Mouse (Mus musculus): ENCODE measurements around the gene 4933428G20Rik.

4933428G20Rik gene

DNA sequence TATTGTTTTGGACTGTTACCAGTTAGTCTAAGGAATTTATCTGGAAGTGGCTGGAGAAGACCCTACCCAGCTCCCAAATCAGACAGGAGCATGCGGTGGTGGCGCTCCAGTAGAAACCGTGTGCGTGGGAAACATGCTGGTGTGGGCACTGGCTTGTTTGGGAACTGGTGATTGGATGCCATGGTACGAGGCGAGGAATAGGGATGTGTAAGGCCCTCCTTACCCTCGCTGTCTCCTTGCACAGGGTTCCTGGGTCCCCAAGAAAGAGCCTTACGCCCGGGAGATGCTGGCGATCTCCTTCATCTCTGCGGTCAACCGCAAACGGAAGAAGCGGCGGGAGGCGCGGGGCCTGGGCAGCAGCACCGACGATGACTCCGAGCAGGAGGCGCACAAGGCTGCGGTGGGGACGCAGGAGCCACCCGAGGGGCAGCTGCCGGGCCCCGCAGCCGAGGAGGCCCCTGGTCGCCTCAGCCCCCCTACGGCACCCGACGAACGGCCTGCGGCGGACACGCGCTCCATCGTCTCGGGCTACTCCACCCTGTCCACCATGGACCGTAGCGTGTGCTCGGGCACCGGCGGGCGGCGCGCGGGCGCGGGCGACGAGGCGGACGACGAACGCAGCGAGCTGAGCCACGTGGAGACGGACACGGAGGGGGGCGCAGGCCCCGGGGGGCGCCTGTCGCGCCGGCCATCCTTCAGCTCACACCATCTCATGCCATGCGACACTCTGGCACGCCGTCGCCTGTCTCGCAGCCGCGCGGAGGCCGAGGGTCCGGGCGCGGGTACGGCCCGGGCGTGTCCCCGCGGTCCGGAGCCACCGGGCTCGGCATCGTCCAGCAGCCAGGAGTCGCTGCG lies at the start of gene 4933428G20Rik:
4933428G20Rik (minus strand) TSS at position 476 of the 855 bp plus-strand sequence.
- DNase-seq: no peak

DNA sequence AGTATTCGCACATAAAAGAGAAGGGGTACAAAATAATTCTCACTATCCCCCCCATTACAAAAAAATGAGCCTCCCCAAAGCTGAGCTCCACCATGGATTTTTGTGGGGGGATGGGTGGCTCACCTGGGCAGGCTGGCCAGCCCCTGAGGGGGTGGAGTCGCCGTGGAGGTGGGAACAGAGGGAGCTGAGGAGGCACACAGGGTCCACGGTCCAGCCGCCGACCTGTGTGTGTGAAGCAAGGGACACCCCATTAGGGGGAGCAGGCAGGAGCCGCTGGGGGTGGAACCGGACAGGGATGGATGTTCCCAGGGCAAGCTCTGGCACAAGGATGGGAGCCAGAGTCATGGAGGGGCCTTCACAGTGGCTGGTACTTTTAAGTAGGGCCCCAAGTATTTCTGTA lies 48.6 kb upstream of the 4933428G20Rik start:
- no peak for DNase-seq

DNA sequence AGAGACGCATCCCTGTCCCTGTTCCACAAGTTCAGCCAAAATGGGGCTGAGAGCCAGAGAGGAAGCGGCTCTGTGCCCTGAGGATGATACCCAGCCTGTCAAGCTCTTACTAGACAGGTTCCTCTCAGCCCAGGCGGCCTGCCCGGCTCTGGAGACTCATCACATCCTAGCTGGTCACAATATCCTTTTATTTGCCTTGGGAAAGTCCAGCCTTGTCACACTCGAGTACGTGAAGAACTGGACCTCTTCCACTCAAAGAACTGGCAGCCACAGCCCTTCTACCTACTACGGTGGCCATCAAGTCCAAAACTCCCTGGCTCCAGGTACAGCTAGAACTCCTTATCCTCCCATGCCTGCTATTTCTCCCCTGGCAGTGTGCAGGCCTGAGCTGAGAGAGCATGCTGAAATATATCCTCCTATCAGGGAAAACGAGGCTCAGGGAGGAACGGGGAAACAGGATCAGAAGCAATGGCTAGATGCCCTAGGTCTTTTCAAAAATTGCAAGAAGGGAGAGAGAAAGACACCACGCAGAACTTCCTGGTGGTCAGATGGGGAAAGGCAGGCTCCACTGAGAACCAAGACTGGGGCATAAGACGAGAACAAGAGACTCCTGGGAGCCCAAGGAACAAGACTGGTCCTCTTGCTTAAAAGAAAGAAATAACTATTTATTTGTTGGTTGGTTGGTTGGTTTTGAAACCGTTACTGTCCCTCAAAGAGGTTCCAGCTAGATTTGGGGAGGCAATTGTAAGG lies 48.0 kb upstream of the 4933428G20Rik start:
- DNase-seq: no peak

DNA sequence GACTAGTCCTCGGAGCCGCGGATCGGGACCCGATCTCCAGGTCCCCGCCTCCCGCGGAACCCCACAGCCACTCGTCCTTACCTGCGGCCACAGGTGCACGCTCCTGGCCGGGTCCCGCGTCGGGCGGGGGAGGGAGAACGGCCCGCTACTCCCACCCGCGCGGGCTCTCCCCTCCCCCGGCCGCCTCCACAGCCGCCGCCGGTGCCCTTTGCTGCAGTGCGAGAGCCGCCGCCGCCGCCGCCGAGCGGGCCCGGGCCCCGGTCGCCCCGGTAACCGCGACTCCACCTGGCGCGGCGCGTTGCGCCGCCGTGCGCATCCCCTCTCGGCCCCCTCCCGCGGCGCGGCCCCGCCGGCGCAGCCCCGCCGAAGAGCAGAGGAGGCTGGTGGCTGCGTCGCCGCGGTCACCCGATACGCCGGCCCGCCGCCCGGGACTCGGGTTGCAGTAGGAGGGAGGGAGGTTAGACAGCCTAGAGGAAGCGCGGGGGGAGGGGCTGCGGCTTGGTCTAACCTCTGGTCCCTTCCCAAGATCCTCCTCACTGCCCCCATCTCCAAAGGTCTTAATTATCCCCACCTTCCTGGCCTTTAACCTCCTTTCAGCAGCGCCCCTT lies 46.8 kb upstream of the 4933428G20Rik start:
- DNase-seq: peak in 1 of 2 experiments; percentile 13

DNA sequence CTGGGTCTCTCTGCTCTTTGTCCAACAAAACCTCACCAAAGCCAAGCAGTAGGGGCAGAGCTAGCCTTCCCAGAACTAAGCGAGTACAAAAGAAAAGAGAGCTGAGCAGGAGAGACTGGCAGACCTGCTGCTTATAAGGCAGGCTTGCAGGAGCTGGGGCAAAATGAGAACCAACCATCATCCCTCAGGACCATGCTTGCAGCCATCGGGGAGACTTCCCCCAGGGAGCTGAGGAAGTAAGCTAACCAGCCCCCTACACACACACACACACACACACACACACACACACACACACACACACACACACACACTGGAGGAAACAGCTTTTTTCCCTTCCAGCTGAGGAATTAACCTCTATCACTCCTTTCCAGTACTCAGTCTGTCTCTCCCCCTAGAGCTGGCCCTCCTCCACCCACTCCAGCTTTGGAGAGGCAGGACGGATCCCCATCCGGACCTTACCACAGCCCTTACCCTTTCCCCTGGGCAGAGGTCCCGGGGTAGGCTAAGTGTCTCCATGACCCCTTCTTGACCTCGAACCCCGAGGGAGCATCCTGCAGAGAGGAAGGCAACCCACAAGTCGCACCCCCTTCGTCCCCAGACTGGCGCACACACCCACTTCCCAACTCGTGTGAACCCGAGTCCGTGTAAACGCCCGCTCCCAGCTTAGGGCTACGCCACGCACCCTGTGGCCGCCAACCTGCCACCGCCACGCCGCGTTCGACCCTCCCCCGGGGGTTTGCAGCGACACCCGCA lies 45.8 kb upstream of the 4933428G20Rik start:
- DNase-seq: peak in 1 of 2 experiments; percentile 8

DNA sequence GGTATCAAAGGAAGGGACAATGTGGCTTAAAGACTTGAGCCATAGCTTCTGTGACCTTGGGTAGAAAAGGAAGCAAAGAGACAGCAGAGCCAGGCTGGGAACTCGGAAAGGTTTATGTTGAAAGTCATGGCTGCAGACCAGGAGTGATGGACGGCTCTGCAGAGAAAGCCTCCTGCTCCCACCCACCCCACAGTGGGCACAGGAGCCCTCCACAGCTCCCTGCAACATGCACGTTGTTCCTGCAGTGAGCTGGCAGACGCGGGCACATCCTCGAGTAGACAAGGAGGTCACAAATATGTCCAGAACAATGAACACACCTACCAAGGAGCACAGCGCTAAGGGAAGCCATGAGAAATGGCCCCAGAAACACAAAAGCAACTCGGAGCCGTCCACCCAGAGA lies 43.7 kb upstream of the 4933428G20Rik start:
- no peak for DNase-seq

DNA sequence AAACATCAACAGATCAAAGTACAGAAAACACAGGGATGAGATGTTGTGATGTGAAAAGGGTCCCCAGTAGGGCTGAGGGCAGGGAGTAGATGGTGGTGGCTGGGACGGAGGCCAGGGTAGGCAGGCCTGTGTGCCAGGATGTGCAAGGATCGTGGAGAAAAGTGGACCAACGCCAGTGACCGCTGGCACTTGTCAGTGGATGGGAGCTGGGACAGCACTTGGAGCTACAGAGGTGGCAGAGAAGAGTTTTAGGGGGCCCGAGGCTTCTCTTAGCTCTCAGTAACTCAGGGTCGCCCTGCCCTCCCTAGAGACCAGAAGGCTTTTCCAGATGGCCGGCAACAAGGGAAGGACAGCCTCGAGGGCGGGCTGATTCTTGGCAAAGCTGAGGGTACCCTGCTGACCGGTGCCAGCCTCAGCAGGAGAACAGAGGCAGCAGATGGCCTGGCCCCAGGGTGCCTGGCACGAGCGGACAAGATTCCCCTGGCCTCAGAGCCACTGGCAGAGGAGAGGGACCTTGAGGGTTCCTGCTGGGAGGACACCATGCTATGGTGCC lies 43.1 kb upstream of the 4933428G20Rik start:
- DNase-seq: no peak

DNA sequence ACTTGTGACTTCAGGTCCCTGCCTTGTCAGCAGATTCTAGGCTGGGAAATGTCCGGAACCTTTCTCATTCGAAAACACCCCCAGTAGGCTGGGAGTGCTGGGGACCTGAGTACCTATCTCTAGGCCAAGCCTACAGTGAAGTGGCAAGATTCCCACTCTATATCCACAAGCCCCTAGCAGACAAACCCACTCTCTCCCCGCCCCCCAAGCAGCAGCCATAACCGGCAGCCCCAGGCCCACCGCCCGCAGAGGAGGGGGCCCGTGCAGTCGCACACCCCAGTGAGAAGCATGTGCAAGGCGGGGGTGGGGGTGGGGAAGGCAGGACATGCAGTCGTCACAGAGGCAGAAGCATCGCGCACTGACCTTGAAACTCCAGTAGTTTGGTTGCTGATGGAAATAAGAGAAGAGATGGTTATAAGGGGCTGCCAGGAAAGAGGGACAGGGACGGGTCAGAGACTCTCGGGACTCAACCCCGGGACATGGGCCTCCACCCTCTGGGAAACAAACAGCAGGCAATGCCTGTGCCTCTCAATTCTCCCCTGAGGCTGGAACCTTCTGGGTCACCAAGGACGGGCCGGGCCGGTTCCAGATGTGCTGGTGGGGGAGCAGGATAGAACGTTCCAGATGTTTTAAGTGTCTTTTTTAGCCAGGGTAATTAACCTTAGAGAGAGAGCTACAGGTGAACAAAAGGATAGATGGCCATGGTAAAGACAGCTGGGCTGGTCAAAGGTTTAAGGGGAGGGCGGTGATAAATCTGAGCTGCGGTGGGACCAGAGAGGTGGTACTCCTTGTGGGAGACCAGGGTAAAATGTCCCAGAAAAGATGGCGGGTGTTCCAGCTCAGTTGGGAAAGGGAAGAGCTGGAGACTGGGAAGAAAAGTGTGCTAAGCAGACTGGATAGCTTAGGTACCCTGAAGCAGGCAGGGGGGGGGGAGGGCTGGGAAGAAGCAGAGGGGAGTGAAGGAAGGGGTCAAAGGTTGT lies 42.3 kb upstream of the 4933428G20Rik start:
- no peak for DNase-seq

DNA sequence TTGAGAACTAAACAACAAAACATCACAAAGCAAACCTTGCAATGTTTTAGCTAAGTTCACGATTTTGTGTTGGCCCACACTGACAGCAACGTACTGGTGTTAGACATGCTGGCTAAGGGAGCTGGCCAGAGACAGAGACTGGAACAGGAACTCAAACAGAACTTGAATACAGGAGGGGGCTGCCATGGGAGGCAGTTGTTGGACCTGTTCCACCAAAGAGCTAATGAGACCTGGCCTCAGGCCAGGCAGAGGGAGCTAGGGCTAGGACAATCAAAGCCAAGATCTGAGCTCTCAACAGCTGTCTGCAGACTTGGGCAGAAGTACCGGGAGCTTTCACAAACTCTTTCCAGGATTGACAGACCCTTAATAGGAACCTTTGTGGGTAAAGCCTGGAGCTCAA lies 40.5 kb upstream of the 4933428G20Rik start:
- DNase-seq: no peak

DNA sequence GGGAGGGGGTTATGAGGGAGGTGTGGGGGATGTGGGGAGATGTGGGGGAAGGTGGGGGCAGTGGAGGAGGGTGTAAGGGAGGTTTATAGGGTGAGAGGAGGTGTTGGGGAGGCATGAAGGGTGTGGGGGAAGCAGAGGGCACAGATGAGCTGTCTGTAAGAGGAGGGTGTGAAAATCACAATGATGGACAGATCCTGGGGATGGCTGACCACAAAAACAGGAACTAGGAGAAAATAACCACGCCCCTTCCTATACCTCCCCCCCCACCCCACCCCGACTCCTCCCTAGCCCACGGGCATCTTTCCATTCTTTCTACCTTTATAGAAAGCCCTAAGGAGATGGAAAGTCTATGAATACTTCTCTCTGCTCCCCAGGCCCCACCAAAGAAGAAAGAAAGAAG lies 40.0 kb upstream of the 4933428G20Rik start:
- no peak for DNase-seq

DNA sequence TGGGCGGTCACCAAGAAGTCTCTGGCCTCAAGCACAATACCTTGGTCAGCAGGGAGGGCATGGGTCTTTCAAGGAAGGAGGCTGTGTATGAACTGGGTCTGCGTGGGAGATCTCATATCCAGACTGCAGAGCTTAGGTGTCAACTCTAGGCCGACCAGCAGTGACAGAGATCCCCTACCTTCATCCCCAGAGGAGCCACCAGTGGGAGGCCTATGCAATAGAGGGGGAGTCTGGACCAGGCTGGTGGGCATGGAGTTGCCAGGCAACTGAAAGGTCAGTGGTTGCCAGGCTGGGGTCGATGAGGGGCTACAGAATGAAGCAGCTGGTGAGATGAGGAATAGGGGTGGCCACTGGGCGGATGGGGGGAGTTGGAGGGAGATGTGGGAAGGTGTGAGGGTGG lies 39.5 kb upstream of the 4933428G20Rik start:
- DNase-seq: no peak

DNA sequence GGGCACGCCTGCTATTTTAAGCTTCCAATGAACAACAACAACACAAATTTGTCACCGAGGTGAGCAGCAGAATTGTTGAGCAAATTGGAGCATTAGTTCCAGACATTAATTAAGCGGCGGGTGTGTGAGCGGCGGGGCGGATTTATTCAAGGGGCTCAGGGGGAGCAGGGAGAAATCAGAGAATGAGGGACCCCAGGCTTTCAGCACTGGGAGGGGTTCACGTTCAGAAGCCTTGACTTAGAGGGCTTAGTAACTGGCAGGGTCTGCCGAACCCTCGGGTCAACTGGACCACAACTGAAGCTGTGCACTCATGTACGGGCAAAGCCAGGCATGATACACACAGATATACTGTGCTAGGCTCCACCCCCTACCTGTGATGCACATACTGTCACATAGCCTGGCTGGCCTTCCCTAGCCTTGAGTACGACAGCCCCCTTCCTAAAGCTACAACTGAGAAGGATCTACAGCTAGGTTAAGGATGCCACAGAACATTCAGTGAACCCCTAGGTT lies 37.5 kb upstream of the 4933428G20Rik start:
- DNase-seq: no peak

DNA sequence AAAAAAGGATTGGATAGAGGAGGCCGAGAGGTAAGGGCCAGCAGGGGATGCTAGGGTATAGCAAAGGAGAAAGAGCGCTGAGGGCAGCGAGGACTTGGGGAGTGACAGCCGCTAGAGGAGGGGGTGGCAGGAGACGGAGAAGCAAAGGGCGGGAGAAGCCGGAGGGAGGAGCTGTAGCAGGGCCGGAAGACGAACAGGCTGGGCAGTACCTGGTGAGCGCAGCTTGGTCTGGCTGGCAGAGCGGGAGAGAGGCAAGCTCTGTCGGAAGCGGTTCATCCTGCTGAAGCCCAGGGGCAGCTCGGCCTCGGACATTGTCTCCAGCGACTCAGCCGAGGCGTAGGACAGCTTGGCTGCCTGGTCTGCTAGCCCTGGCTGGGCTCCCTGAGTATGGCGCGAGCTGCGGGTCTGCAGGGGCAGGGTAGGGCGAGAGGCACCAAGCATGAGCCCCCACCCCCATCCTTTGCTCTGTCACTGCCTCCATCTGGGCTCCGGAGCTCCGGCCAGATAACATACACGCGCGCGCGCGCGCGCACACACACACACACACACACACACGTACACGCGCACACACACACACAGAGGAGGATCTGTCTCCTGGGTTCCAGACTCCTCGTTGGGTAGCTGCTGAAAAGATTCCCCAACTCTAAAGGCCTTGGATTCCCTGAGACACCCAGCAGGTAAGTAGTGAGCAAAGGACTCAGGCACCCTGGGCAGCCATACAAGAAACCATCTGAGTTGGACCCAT lies 36.9 kb upstream of the 4933428G20Rik start:
- no peak for DNase-seq

DNA sequence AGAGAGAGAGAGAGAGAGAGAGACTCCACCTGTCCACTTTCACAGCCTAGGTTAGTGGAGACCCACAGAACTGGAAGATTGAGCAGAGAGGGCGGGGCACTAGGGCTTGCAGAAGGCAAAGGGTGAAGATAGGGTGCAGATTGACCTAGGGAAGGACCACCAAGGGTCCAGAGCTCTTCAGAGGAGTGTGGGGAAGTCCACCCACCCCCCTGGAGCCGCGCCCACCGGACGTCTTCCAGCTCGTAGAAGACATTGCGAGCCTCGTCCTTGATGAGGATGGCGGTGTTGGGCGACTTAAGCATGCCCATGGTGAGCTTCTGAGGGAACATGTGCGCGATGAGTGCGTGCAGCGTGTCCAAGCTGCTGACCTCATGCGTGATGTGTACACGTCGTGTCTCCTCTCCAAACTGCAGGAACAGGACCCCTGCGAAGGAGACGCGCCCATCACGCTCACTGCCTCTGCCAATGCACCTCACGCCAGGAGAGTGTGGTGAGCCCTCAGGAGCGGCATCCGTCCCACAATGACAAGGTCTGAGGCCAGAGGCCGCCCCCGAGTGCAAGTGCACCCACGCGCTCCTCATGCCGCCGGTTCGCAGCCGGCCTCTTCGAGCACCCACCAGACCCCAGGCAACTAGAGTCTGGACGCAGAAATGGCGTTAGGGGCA lies 36.1 kb upstream of the 4933428G20Rik start:
- no peak for DNase-seq

DNA sequence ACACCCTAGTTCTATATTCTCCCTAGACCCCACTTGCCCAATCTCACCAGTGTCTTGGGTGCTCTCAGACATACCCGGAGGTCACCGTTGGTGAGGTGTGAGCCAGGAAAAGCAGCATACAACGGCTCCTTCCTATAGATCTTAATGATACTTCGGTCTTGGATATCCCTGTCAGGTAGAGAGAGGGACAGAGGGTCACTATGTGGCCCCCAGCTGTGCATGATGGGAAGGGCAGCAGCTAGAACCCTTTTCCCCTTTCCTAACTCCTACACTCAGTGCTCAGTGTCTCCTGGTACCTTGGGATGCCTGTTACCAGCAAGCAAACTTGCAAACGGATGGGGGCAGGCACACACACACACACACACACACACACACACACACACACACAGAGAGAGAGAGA lies 35.5 kb upstream of the 4933428G20Rik start:
- DNase-seq: no peak

DNA sequence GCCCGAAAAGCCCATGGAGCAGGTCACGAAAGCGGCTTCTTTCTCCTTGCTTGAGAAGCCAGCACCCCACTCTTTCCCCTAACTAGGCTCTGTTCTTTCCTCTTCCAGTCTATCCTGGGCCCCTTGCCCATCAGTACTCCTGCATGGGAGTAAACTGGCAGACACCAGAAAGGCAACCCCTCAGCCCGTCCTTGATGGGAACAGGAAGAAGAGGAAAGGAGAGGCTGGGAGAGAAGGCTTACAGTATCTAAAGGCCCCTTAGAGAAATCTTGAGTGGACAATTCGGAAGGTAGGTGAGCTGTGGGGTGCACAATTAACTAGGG lies 35.1 kb upstream of the 4933428G20Rik start:
- no peak for DNase-seq

DNA sequence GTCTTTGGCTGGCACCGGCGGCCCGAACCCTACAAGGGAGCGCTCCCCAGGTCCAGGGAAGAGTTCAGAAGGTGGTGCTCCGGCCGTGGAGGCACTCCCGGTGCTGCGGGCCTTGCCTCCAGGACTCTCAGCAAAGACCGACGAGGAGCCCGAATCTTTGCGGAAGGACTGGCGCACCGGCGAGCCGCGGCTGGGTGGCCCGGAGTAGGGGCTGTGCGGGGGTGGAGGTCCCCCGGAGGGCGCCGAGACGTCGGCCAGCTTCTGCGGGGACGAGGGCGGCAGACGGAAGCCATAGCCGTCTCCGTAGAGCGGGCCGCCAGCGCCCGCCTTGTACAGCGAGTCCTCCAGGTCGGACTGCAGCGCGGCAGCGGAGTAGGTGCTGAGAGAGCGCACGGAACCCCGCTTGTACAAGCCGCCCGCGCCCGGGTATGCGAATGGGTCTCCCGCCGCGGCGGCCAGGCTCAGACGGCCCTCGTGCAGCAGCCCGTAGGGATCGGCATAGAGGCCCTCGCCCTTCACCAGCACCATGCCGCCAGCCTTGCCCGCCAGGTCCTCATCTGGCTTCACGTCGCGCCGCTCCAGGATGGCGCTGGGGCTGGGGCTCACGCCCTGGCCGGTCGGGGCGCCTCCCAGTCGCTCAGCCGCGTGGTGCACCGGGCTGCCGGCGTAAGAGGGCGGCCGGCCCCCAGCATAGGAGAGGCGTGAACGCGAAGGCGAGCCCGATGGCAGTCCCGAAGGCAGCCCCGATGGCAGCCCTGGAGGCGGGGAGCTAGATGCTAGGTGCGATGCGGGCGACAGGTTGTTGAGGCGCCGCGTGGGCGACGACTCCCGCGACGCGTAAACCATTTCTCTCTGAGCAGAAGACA lies 34.5 kb upstream of the 4933428G20Rik start:
- DNase-seq: peak in 1 of 2 experiments; percentile 16

DNA sequence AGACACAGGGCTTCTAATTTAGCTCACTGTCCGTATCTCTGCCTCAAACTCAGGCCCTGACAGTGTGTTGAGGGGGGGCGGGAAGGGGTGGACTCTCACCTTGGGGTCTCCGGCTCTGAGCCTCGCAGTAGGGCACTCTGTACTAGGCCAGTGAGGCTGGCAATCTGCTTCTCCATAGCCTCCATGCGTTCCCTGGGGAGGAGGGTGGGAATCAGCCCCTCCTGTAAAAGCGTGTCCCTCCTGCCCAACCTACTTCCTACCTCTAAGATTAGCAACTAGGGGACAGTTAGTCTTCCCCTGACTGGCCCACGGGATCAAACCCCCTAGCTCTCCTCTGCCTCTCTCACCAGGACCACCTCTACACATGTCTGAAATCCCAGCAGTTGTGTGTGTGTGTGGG lies 33.5 kb upstream of the 4933428G20Rik start:
- no peak for DNase-seq
